Mouse (Mus musculus) intestine, embryonic 16.5 days (tissue): ENCODE results near the gene Traf3ip1. TPM values are rescaled to one million over a fixed set of nuclear protein-coding genes. Genes with fewer than 3 reads are reported as not detected.
A peak's percentile ranks its signal among the peaks of the same experiment; 100 is the strongest.

Experiments
- ATAC-seq: fragments of 200-750 bp; cut with Nextera tagmentation; 2 replicates; pipeline ENCODE4 v1.8.0; 2017; ENCODE audit warnings: moderate TSS enrichment, moderate library complexity
- H3K27ac ChIP-seq: fragments of 300-500 bp; sonication (generic); 2 replicates; pipeline ENCODE4 v1.5.1; 2014; ENCODE audit warnings: mild to moderate bottlenecking, low read length
- H3K27me3 ChIP-seq: fragments of 300-500 bp; sonication (generic); replicated peaks from 2 replicates; pipeline ENCODE4 v1.6.1; 2014; ENCODE audit warnings: low read length, control low read depth, mixed read lengths; ENCODE audit not compliant: control insufficient read depth, insufficient read depth
- H3K36me3 ChIP-seq: fragments of 300-500 bp; sonication (generic); 2 replicates; pipeline ENCODE4 v1.6.1; 2014; ENCODE audit warnings: low read length, control low read depth; ENCODE audit not compliant: control insufficient read depth, insufficient read depth
- H3K4me1 ChIP-seq: fragments of 300-500 bp; sonication (generic); 2 replicates; pipeline ENCODE4 v1.6.1; 2014; ENCODE audit warnings: low read length, control low read depth, mixed read lengths; ENCODE audit not compliant: control insufficient read depth, insufficient read depth
- H3K4me2 ChIP-seq: fragments of 300-500 bp; sonication (generic); 2 replicates; pipeline ENCODE4 v1.6.1; 2014; ENCODE audit warnings: low read depth, low read length, control low read depth
- H3K4me3 ChIP-seq: fragments of 300-500 bp; sonication (generic); 2 replicates; pipeline ENCODE4 v1.5.1; 2014; ENCODE audit warnings: mild to moderate bottlenecking, low read length
- H3K9ac ChIP-seq: fragments of 300-500 bp; sonication (generic); 2 replicates; pipeline ENCODE4 v1.6.1; 2014; ENCODE audit warnings: low read depth, low read length
- H3K9me3 ChIP-seq: fragments of 300-500 bp; sonication (generic); 2 replicates; pipeline ENCODE4 v1.6.1; 2016; ENCODE audit warnings: low read length, control low read depth; ENCODE audit not compliant: control insufficient read depth
- WGBS: fragments of 180-500 bp; shearing (Covaris S2); extraction: QIAGEN DNeasy Blood & Tissue Kit; methylation state at CpG from one replicate; pipeline ENCODE4 v1.1.7; 2014; 5-methylcytosine and 5-hydroxymethylcytosine counted together
- polyA plus RNA-seq: library from polyadenylated mRNA; unstranded; fragments of >200 nt; fragmentation: Nextera tagmentation; extraction: Ambion mirVana; gene quantifications from 2 replicates; pipeline ENCODE4 v1.2.1, GENCODE M21; 2015

Traf3ip1 gene
- polyA plus RNA-seq, 1 experiment from 2014 or later = 6.7 TPM

- Histone ChIP-seq H3K4me3 (no peak overlapping the region), H3K4me2 (no peak overlapping the region), H3K9me3 (no peaks in the 10 kb centered on the region), H3K27ac (no peak overlapping the region), H3K9ac (no peak overlapping the region), H3K4me1 (peaks cover 4% of the 10 kb centered on the region; the same call in 1 of the 2 replicates), H3K27me3 (no peaks in the 10 kb centered on the region), H3K36me3 (peaks cover 3% of the 10 kb centered on the region; the same call in 1 of the 2 replicates)
- WGBS = 53% methylated on average over 3 of the region's 3 CpGs
- ATAC-seq = peak; percentile 93
These were observed 10.2 kb downstream of the Traf3ip1 start for GRCm38 (mm10) chr1:91504615-91505014.

DNA sequence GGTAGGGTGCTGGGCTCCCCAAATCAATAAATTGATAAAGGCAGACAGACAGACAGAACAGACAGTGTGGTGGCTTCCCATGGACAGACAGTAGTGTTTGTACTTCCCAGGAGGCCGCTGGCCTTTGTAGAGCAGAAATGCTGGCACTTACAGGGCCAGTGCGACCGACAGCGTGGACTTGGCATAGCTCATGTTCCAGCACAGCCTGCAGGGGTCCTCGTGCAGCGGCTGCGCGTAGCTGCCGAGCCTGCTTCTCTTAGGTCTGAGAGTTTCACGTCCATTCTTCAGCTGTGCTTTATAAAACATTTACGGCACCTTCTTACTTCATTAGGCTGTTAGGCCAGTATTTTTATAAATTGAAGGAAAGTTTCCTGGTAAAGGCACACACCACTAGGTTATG lies 20.5 kb downstream of the Traf3ip1 start:
- Histone ChIP-seq H3K27ac (no peak overlapping the region), H3K4me3 (no peak overlapping the region), H3K9me3 (no peaks in the 10 kb centered on the region), H3K9ac (no peak overlapping the region), H3K4me2 (no peak overlapping the region), H3K4me1 (no peaks in the 10 kb centered on the region), H3K27me3 (no peaks in the 10 kb centered on the region), H3K36me3 (no peaks in the 10 kb centered on the region)
- ATAC-seq = no peak
- 78% methylated on average over 11 of the region's 11 CpGs for WGBS

DNA sequence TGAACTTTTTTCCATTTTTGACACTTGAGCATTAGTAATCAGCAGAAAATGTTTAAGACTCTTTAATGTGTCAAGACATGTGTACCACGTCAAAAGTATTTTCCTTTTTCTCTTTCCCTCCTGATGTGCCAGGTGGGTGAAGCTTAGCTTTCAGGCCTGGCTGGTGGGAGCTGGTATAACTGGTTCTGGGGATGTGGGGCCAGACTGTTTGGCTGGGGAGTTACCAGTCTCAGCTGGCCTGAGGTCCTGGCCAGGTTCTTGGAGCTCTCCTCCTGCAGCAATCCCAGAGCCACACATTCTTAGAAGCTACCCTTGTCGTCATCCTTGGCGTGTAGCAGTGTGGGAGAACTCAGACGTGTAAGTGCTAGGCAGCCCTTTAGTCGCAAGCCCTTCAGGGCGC lies 21.2 kb downstream of the Traf3ip1 start:
- no peak for ATAC-seq
- Histone ChIP-seq H3K4me1 (no peaks in the 10 kb centered on the region), H3K4me3 (no peak overlapping the region), H3K9ac (no peak overlapping the region), H3K27ac (no peak overlapping the region), H3K36me3 (no peaks in the 10 kb centered on the region), H3K27me3 (no peaks in the 10 kb centered on the region), H3K4me2 (no peak overlapping the region), H3K9me3 (no peaks in the 10 kb centered on the region)
- 82% methylated on average over 6 of the region's 6 CpGs for WGBS

GRCm38 (mm10) chr1:91523759-91524158 lies 29.3 kb downstream of the Traf3ip1 start:
- peak; percentile 62; the same call in 1 of the 2 replicates for ATAC-seq
- 16% methylated on average over 10 of the region's 10 CpGs for WGBS
- H3K36me3 ChIP-seq = no peaks in the 10 kb centered on the region
- no peaks in the 10 kb centered on the region for H3K9me3 ChIP-seq
- no peaks in the 10 kb centered on the region for H3K27me3 ChIP-seq
- H3K4me2 ChIP-seq = no peak overlapping the region
- no peaks in the 10 kb centered on the region for H3K4me1 ChIP-seq
- no peak overlapping the region for H3K9ac ChIP-seq
- H3K27ac ChIP-seq = no peak overlapping the region
- no peak overlapping the region for H3K4me3 ChIP-seq

DNA sequence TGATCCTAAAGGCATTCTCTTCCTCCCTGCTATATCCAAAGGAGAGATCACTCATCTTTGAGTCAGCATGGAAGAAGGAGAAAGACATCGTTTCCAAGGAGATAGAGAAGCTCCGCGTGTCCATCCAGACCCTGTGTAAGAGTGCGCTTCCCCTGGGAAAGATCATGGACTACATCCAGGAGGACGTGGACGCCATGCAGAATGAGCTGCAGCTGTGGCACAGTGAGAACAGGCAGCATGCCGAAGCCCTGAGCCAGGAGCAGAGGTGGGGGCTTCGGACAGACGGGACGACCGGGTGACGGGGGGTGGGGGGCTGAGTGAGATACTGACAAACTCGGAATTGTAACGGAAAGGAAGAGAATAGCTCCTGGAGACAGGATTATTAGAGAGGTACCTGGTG lies 31.4 kb downstream of the Traf3ip1 start:
- Histone ChIP-seq H3K4me1 (no peaks in the 10 kb centered on the region), H3K36me3 (no peaks in the 10 kb centered on the region), H3K4me3 (no peak overlapping the region)

DNA sequence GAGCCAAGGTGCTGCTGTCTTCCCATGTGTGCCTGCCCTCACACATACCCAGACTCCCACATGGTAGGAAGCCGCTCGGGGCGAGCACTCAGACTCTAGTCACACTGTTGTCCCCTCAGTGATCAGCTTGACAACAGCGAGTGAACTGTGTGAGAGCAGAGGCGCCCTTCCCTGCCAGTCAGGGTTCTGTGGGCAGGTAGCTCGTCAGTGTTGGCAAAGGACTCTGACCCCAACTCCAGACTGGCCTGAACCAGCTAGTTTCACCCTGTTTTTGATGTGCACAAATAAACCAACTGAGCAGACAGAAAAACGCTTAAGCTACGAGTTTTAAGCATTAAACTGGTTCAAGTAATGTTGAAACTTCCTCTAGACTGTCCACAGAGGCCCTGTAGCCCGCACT lies 35.7 kb downstream of the Traf3ip1 start:
- Histone ChIP-seq H3K4me1 (no peaks in the 10 kb centered on the region), H3K36me3 (no peaks in the 10 kb centered on the region), H3K9me3 (no peaks in the 10 kb centered on the region), H3K27ac (no peak overlapping the region), H3K4me2 (no peak overlapping the region), H3K4me3 (no peak overlapping the region), H3K27me3 (no peaks in the 10 kb centered on the region), H3K9ac (no peak overlapping the region)
- 84% methylated on average over 9 of the region's 9 CpGs for WGBS
- no peak for ATAC-seq

More for the DNA sequence above, 31.4 kb downstream of the Traf3ip1 start:
- no peak for ATAC-seq
- no peak overlapping the region for H3K4me2 ChIP-seq
- no peak overlapping the region for H3K9ac ChIP-seq
- H3K27ac ChIP-seq = no peak overlapping the region
- H3K27me3 ChIP-seq = no peaks in the 10 kb centered on the region
- WGBS = 89% methylated on average over 14 of the region's 14 CpGs
- H3K9me3 ChIP-seq = no peaks in the 10 kb centered on the region

DNA sequence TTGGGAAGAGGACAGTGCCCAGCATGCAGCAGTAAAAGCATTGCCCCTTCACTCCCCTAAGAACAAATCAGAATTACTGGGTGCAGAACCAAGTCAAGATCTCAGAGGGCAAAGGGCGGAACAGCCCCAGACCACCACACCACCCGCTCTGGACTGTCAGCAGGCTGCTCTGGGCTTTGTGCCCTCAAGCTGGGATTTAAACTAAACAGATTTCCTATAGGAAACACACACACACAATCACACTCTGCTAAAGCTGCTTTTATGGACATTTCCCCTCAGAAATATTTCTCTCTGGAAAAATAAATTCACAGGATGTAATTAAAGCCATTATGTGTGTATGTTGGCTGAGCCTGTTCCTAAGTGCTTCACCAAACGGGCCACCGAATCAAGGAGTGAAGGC lies 37.8 kb downstream of the Traf3ip1 start:
- H3K27me3 ChIP-seq = no peaks in the 10 kb centered on the region
- 80% methylated on average over 4 of the region's 4 CpGs for WGBS
- ATAC-seq = no peak
- no peak overlapping the region for H3K4me2 ChIP-seq
- H3K4me3 ChIP-seq = no peak overlapping the region
- no peaks in the 10 kb centered on the region for H3K4me1 ChIP-seq
- H3K9me3 ChIP-seq = no peaks in the 10 kb centered on the region
- H3K9ac ChIP-seq = no peak overlapping the region
- no peaks in the 10 kb centered on the region for H3K36me3 ChIP-seq
- no peak overlapping the region for H3K27ac ChIP-seq

DNA sequence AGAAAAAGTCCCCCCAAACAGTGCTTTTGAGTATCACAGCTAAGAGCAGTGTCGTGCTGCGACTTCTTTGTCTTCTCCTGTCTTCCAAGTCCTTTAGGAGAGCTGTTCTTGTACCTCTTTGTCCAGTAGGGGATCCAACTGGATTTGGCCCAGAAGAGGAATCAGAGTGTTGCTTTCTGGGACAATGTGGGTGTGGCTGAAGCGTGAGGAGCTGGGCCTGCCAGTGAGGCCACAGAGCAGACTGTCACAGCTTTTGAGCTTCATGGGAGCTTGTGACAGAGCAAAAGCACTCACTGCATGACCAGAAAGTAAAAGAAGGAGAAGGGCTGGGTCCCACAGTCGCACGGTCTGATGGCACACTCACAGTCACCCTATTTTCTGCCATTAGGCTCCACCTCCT lies 38.4 kb downstream of the Traf3ip1 start:
- Histone ChIP-seq H3K27ac (no peak overlapping the region), H3K27me3 (no peaks in the 10 kb centered on the region), H3K9me3 (no peaks in the 10 kb centered on the region), H3K9ac (no peak overlapping the region), H3K36me3 (no peaks in the 10 kb centered on the region), H3K4me3 (no peak overlapping the region), H3K4me2 (no peak overlapping the region), H3K4me1 (no peaks in the 10 kb centered on the region)
- ATAC-seq = no peak
- WGBS = 91% methylated on average over 5 of the region's 5 CpGs

DNA sequence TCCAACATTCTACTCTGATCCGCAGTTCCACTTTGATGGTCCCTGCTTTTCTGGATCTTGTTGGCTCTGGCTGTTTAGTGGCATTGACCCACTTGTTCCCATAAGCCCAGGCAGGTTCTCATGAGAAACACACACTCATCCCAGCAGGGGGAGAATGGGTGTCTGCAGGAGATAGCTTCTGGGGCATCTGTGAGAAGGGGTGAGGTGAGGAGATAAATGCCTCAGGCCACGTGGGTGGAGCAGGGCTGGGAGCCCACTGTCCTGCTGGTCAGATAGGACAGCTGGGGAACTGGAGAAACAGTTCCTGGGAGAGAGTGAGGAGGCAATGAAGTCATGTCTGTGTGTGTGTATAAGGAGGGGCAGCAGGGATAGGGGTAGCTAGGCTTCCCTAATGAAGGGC lies 39.0 kb downstream of the Traf3ip1 start:
- Histone ChIP-seq H3K4me1 (no peaks in the 10 kb centered on the region), H3K27me3 (no peaks in the 10 kb centered on the region), H3K4me2 (no peak overlapping the region), H3K4me3 (no peak overlapping the region), H3K9me3 (no peaks in the 10 kb centered on the region), H3K9ac (no peak overlapping the region), H3K27ac (no peak overlapping the region), H3K36me3 (no peaks in the 10 kb centered on the region)
- WGBS = 50% methylated on average over 2 of the region's 2 CpGs
- ATAC-seq = peak; percentile 67

DNA sequence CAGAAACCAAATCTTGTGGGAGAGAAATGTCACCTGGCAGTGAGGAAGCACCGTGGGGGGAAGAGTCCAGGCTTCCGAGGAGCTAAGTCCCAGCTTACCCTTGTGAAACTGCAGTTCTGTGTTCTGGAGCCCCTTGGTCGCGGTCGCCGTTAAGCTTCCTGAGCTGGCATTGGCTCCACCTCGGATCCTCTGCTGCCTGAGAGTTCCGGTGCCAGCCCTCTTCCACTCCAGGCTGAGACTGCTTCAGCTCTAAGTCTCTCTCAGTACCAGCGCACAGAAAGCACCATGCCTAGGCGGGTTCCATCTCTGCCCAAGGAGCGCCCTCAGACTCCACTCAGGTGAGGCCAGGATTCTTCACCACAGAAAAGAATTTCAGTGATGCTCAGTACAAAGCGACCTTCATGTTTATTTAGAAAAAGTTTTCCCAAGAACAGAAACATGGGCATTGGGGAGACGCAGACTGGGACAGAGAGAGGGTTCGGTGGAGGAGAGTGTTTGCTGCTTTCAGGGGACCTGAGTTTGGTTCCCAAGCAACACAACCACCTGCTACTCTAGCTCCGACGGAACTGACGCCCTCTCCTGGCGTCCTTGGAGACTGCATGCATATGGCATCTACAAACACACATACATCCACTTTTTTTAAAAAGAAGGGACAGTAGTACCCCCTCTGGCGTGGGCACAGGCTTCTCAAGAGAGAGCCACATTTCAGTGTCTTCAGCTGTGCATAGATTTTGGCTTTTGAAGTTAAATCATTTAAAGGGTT lies 39.7 kb downstream of the Traf3ip1 start:
- Histone ChIP-seq H3K36me3 (no peaks in the 10 kb centered on the region), H3K4me1 (no peaks in the 10 kb centered on the region), H3K4me2 (no peak overlapping the region), H3K9ac (no peak overlapping the region), H3K27me3 (no peaks in the 10 kb centered on the region), H3K27ac (no peak overlapping the region), H3K9me3 (no peaks in the 10 kb centered on the region), H3K4me3 (no peak overlapping the region)
- no peak for ATAC-seq
- 74% methylated on average over 19 of the region's 19 CpGs for WGBS
